Mouse (Mus musculus): ENCODE results near the gene Frmd8. TPM values are rescaled to one million over a fixed set of nuclear protein-coding genes. Genes with fewer than 3 reads are reported as not detected.

Gene Frmd8
- total and polyA plus RNA-seq, 2 experiments from 2014 or later = 11.7 to 19.1 TPM

DNA sequence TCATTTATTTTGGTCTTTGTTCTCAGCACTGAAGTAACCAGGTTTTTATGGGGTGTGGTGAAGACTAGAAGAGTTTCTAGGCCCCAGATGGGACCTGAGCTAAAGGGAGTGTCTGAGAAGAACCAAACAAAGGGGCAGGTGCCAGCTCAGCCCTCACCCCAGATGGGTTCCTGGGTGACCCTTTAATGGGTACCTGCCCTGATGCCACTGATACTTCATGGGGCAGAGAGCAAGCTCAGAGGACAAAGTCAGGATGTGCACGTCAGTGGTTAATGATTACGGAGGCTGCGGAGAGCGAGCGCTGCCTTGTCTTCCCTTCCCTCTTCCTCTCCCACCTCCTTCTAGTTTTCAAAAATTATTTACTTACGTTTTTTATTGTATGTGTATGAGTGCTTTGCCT, 6.1 kb upstream of the Frmd8 start:
- Histone ChIP-seq H3K4me2 (ENCODE audit: low read depth, low read length, poor library complexity, severe bottlenecking) (no peak overlapping the region), H3K4me3 (ENCODE audit: low read depth, low read length) (no peak overlapping the region), H3K9ac (replicated peaks; ENCODE audit: low read length, poor library complexity, severe bottlenecking) (no peak overlapping the region), H3K27me3 (ENCODE audit: insufficient read depth, low read length) (no peaks in the 10 kb centered on the region), H3K9me3 (ENCODE audit: low read length) (no peaks in the 10 kb centered on the region), H3K4me1 (ENCODE audit: insufficient read depth, low read length) (peaks cover 3% of the 10 kb centered on the region; the same call in 1 of the 2 replicates), H3K36me3 (ENCODE audit: insufficient read depth, low read length) (no peaks in the 10 kb centered on the region), H3K27ac (ENCODE audit: low read depth, low read length) (no peak overlapping the region)
- no peak for TF ChIP-seq CTCF (IDR thresholded peaks at IDR 0.05)
- ATAC-seq (ENCODE audit: low FRiP score) (no peak), DNase-seq (ENCODE audit: low spot score) (no peak)
- WGBS = 94% methylated on average over 6 of the region's 6 CpGs

GRCm38 (mm10) chr19:5879735-5880134, 4.7 kb upstream of the Frmd8 start:
- H3K9me3 ChIP-seq (ENCODE audit: low read length) = no peaks in the 10 kb centered on the region
- WGBS = 95% methylated on average over 7 of the region's 7 CpGs
- H3K4me3 ChIP-seq (ENCODE audit: low read depth, low read length) = no peak overlapping the region
- ATAC-seq (ENCODE audit: low FRiP score) (no peak), DNase-seq (ENCODE audit: low spot score) (no peak)
- TF ChIP-seq CTCF (IDR thresholded peaks at IDR 0.05) = no peak
- no peak overlapping the region for H3K9ac ChIP-seq (replicated peaks; ENCODE audit: low read length, poor library complexity, severe bottlenecking)
- no peaks in the 10 kb centered on the region for H3K27me3 ChIP-seq (ENCODE audit: insufficient read depth, low read length)
- no peaks in the 10 kb centered on the region for H3K36me3 ChIP-seq (ENCODE audit: insufficient read depth, low read length)
- no peak overlapping the region for H3K4me2 ChIP-seq (ENCODE audit: low read depth, low read length, poor library complexity, severe bottlenecking)
- peaks cover 3% of the 10 kb centered on the region; the same call in 1 of the 2 replicates for H3K4me1 ChIP-seq (ENCODE audit: insufficient read depth, low read length)
- no peak overlapping the region for H3K27ac ChIP-seq (ENCODE audit: low read depth, low read length)

- H3K36me3 ChIP-seq (ENCODE audit: insufficient read depth, low read length) = no peaks in the 10 kb centered on the region
- H3K4me2 ChIP-seq (ENCODE audit: low read depth, low read length, poor library complexity, severe bottlenecking) = no peak overlapping the region
- no peaks in the 10 kb centered on the region for H3K27me3 ChIP-seq (ENCODE audit: insufficient read depth, low read length)
- 77% methylated on average over 3 of the region's 3 CpGs for WGBS
- ATAC-seq (ENCODE audit: low FRiP score) (no peak), DNase-seq (ENCODE audit: low spot score) (no peak)
- no peak overlapping the region for H3K27ac ChIP-seq (ENCODE audit: low read depth, low read length)
- H3K4me1 ChIP-seq (ENCODE audit: insufficient read depth, low read length) = peaks cover 9% of the 10 kb centered on the region; the same call in 1 of the 2 replicates
- H3K4me3 ChIP-seq (ENCODE audit: low read depth, low read length) = no peak overlapping the region
- no peak for TF ChIP-seq CTCF (IDR thresholded peaks at IDR 0.05)
- H3K9me3 ChIP-seq (ENCODE audit: low read length) = no peaks in the 10 kb centered on the region
- H3K9ac ChIP-seq (replicated peaks; ENCODE audit: low read length, poor library complexity, severe bottlenecking) = no peak overlapping the region
Observed at GRCm38 (mm10) chr19:5878916-5879315, 3.8 kb upstream of the Frmd8 start.

DNA sequence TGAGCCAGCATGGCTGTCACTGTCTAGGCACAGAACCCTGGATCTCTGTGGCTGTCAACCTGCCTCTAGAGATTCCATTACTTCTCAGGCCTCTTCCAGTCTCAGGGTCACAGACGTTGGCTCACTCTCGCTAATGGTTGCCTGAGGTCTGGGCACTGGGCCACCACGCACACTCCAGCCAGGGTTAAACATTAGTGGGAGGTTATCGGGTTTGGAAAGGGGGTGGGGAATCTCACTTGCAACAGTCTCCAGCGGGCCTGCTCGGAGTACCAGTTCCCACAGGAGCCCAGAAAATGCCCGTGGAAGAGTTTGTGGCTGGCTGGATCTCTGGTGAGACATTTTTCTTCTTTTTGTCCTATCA, 3.3 kb upstream of the Frmd8 start:
- TF ChIP-seq CTCF (IDR thresholded peaks at IDR 0.05) = no peak
- Histone ChIP-seq H3K27me3 (ENCODE audit: insufficient read depth, low read length) (no peaks in the 10 kb centered on the region), H3K36me3 (ENCODE audit: insufficient read depth, low read length) (no peaks in the 10 kb centered on the region), H3K4me2 (ENCODE audit: low read depth, low read length, poor library complexity, severe bottlenecking) (peak overlapping the region; percentile 15; the same call in 1 of the 2 replicates), H3K9me3 (ENCODE audit: low read length) (no peaks in the 10 kb centered on the region), H3K27ac (ENCODE audit: low read depth, low read length) (no peak overlapping the region), H3K4me3 (ENCODE audit: low read depth, low read length) (no peak overlapping the region), H3K9ac (replicated peaks; ENCODE audit: low read length, poor library complexity, severe bottlenecking) (peak overlapping the region; percentile 19; the same call in 1 of the 2 replicates), H3K4me1 (ENCODE audit: insufficient read depth, low read length) (peaks cover 10% of the 10 kb centered on the region; the same call in 1 of the 2 replicates)
- DNase-seq (ENCODE audit: low spot score) (no peak), ATAC-seq (ENCODE audit: low FRiP score) (no peak)
- 74% methylated on average over 7 of the region's 7 CpGs for WGBS

- Histone ChIP-seq H3K36me3 (ENCODE audit: insufficient read depth, low read length) (peaks cover 2% of the 10 kb centered on the region; the same call in 1 of the 2 replicates), H3K4me3 (ENCODE audit: low read depth, low read length) (no peak within 1 kb of the TSS), H3K4me2 (ENCODE audit: low read depth, low read length, poor library complexity, severe bottlenecking) (peak within 1 kb of the TSS; percentile 15; the same call in 1 of the 2 replicates), H3K27ac (ENCODE audit: low read depth, low read length) (peak within 1 kb of the TSS; percentile 32; the same call in 1 of the 2 replicates), H3K9ac (replicated peaks; ENCODE audit: low read length, poor library complexity, severe bottlenecking) (peak within 1 kb of the TSS; percentile 19; the same call in 1 of the 2 replicates), H3K9me3 (ENCODE audit: low read length) (no peaks in the 10 kb centered on the region), H3K4me1 (ENCODE audit: insufficient read depth, low read length) (peaks cover 10% of the 10 kb centered on the region), H3K27me3 (ENCODE audit: insufficient read depth, low read length) (no peaks in the 10 kb centered on the region)
- WGBS = 47% methylated on average over 15 of the region's 15 CpGs
- ATAC-seq (ENCODE audit: low FRiP score) (no peak), DNase-seq (ENCODE audit: low spot score) (peak; percentile 75)
- TF ChIP-seq CTCF (IDR thresholded peaks at IDR 0.05) = peak; percentile 88
Observed at GRCm38 (mm10) chr19:5877618-5878361, 2.7 kb upstream of the Frmd8 start, which contains the start of gene Slc25a45. Gene Slc25a45, plus strand, starts transcription at chr19:5877808.

GRCm38 (mm10) chr19:5874391-5874968, 594 bp downstream of the Frmd8 start:
- Histone ChIP-seq H3K4me2 (ENCODE audit: low read depth, low read length, poor library complexity, severe bottlenecking) (peak overlapping the region; percentile 71), H3K36me3 (ENCODE audit: insufficient read depth, low read length) (peaks cover 7% of the 10 kb centered on the region), H3K4me1 (ENCODE audit: insufficient read depth, low read length) (peaks cover 10% of the 10 kb centered on the region), H3K4me3 (ENCODE audit: low read depth, low read length) (peak overlapping the region; percentile 76), H3K27me3 (ENCODE audit: insufficient read depth, low read length) (no peaks in the 10 kb centered on the region), H3K9ac (replicated peaks; ENCODE audit: low read length, poor library complexity, severe bottlenecking) (peak overlapping the region; percentile 76), H3K9me3 (ENCODE audit: low read length) (no peaks in the 10 kb centered on the region), H3K27ac (ENCODE audit: low read depth, low read length) (no peak overlapping the region)
- 9% methylated on average over 13 of the region's 13 CpGs for WGBS
- ATAC-seq (ENCODE audit: low FRiP score) (no peak), DNase-seq (ENCODE audit: low spot score) (no peak)
- no peak for TF ChIP-seq CTCF (IDR thresholded peaks at IDR 0.05)
